Mouse (Mus musculus) forelimb bud, embryonic 11.5 days (tissue): ENCODE data around the gene Gphn.

Source experiments
- DNase-seq: peaks from one replicate; pipeline ENCODE4 v3.0.0-alpha.2; 2012; ENCODE audit warnings: low read depth, low spot score

The Gphn gene

GRCm38 (mm10) chr12:78225707-78226518, at the start of gene Gphn:
TSS of gene Gphn (plus strand) at chr12:78226379.
- peak; percentile 89 for DNase-seq

GRCm38 (mm10) chr12:78181452-78181851, 44.7 kb upstream of the Gphn start:
- no peak for DNase-seq

- no peak for DNase-seq
These were observed 32.2 kb upstream of the Gphn start, which contains the start of gene Gm6657 for GRCm38 (mm10) chr12:78193942-78194341. TSS of gene Gm6657 (plus strand) at chr12:78194242.

GRCm38 (mm10) chr12:78195368-78195767, 30.8 kb upstream of the Gphn start:
- DNase-seq = no peak

- DNase-seq = peak; percentile 45
These were observed 22.5 kb upstream of the Gphn start for GRCm38 (mm10) chr12:78203646-78204045.

- peak; percentile 67 for DNase-seq
These were observed 20.1 kb upstream of the Gphn start for GRCm38 (mm10) chr12:78205915-78206570.

GRCm38 (mm10) chr12:78206571-78206960, 19.6 kb upstream of the Gphn start:
- no peak for DNase-seq

- DNase-seq = no peak
These were observed 16.3 kb upstream of the Gphn start for GRCm38 (mm10) chr12:78209856-78210255.

GRCm38 (mm10) chr12:78215490-78215889, 10.7 kb upstream of the Gphn start:
- no peak for DNase-seq

GRCm38 (mm10) chr12:78219191-78219825, 6.9 kb upstream of the Gphn start:
- DNase-seq = no peak

- peak; percentile 89 for DNase-seq
These were observed 318 bp downstream of the Gphn start for GRCm38 (mm10) chr12:78226519-78226875.

GRCm38 (mm10) chr12:78227021-78227932, 1.1 kb downstream of the Gphn start:
- DNase-seq = no peak

- DNase-seq = no peak
These were observed 2.0 kb downstream of the Gphn start for GRCm38 (mm10) chr12:78228139-78228538.

- no peak for DNase-seq
These were observed 6.4 kb downstream of the Gphn start for GRCm38 (mm10) chr12:78232560-78232959.

- DNase-seq = no peak
These were observed 22.2 kb downstream of the Gphn start for GRCm38 (mm10) chr12:78248366-78248765.

GRCm38 (mm10) chr12:78249151-78249550, 23.0 kb downstream of the Gphn start:
- DNase-seq = no peak

- DNase-seq = no peak
These were observed 51.2 kb downstream of the Gphn start for GRCm38 (mm10) chr12:78277386-78277785.

GRCm38 (mm10) chr12:78290384-78290783, 64.2 kb downstream of the Gphn start:
- no peak for DNase-seq

- DNase-seq = no peak
These were observed 72.7 kb downstream of the Gphn start for GRCm38 (mm10) chr12:78298824-78299398.

GRCm38 (mm10) chr12:78315106-78315505, 88.9 kb downstream of the Gphn start:
- DNase-seq = no peak

- DNase-seq = no peak
These were observed 101.8 kb downstream of the Gphn start for GRCm38 (mm10) chr12:78327946-78328345.
